Mouse (Mus musculus) brain, embryonic 14.5 days (tissue): ENCODE data around the gene 2610528A11Rik.
"Not testable (repeated sequence)": the region's sequence is repeated elsewhere in the genome, so short reads cannot be mapped to it uniquely, and the experiment has no call there.

ENCODE experiments used
- CTCF ChIP-seq: fragments of 200-500 bp; IDR thresholded peaks from 2 replicates; pipeline ENCODE4 v1.5.1; 2012; ENCODE audit warnings: inconsistent platforms, mild to moderate bottlenecking, moderate library complexity, borderline replicate concordance; ENCODE audit not compliant: insufficient read depth, insufficient read length; ENCODE audit errors: extremely low read depth
- POLR2A ChIP-seq: fragments of 200-500 bp; IDR thresholded peaks from 2 replicates; pipeline ENCODE4 v1.6.1; 2012; ENCODE audit warnings: mild to moderate bottlenecking, inconsistent platforms, borderline replicate concordance; ENCODE audit not compliant: poor library complexity, insufficient read depth, insufficient read length, severe bottlenecking; ENCODE audit errors: extremely low read depth

DNA sequence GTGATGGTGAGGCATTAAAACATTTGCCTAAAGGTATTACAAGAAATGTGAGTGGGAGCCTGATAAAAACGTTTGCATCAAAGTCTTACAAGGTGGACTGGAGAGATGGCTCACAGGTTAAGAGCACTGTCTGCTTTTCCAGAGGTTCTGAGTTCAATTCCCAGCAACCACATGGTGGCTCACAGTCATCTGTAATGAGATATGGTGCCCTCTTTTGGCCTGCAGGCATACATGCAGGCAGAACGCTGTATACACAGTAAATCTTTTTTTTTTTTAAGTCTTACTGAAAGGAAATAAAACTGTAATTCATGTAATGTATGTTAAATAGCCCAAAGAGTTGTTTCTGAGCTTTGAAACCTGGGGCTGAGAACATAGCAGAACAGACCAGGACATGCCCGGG lies 23.8 kb upstream of the 2610528A11Rik start:
- TF ChIP-seq CTCF, POLR2A: not testable (repeated sequence)
